Mouse (Mus musculus) ovary, postnatal 36 days (tissue): ENCODE results near the gene Cib4.
A peak's percentile ranks its signal among the peaks of the same experiment; 100 is the strongest.

Source experiments
- DNase-seq: peaks from one replicate; pipeline ENCODE4 v3.0.0; 2022; ENCODE audit warnings: low spot score, mixed read lengths

Gene Cib4

DNA sequence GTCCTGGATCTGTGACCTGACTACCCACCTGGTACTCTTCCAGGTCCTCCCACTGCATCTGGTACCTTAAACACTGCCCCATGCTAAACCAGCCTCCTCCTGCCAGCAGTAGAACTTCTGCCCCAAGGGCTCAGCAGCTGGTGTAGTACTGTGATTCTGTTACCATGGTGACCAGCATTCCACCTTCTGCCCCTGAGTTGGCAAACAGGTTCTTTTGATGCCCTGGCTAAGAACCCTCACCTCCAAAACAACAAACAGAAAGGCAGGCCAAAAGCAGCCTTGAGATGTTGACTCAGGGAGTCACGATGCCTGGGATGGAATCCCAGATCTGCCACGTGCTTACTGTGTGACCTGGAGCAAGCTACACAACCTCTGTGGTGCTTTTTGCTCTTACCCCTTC, at the start of gene Cib4:
Cib4 (minus strand) TSS at position 139 of the 400 bp plus-strand sequence.
- DNase-seq: no peak

DNA sequence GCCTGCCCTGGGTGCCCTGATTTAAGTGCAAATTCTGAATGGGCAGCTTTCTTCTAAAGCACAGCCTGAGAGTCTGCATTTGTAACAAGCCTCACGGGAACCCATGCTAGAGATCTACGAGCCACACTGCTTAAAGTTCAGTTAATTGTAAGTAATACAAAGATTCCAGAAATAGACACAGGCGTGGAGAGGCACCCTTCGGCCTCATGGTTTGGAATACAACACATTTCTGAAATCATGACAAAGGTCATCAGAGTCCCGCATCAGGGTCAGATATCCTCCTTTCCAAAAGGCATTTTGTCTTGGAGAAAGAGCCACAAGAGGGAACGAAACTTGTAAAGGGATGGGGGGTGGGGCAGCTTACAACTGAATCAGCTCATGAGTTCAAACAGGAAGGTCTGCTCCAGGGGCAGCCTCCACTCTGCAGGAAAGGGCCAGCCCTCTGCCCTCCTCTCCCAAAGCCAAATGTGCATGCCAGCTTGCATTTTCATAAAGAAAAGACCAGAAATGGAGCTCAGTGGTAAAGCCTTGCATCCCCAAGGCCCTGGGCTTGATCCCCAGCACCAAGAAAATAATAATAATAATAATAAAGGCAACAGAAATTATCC, 49.4 kb upstream of the Cib4 start:
- DNase-seq: no peak

DNA sequence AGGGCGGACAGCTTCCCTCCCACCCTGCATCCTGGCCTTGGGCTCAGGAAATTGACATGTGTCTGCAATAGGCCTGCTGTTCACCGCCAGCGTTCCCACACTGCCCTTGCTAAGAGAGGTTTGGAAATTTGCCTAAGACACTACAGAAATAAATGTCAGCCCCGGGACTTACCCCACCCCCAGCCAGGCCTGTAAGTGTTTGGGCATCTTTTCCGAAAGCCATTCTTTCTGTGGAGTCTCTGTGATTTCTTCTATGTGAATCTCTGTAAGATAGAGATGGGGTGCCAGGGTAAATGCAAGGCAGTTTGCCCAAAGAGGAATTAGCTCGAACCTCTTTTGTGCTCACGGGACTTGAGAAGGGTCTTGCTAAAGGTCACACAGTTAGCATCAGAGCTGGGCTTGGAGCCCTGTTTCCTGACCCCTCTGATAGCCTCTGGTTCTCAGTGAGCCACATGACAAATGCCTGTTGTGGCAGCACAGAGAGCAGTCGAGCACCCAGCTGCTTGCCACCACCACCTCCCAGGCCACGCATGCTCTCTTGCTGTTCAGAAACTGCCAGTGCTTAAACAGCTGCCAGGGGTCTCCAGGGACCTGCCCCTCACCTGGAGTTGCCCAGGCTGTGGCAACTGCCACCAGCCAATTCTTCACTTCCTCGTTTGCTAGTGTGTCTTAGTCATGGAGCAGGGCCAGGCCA, 48.3 kb upstream of the Cib4 start:
- DNase-seq: no peak

DNA sequence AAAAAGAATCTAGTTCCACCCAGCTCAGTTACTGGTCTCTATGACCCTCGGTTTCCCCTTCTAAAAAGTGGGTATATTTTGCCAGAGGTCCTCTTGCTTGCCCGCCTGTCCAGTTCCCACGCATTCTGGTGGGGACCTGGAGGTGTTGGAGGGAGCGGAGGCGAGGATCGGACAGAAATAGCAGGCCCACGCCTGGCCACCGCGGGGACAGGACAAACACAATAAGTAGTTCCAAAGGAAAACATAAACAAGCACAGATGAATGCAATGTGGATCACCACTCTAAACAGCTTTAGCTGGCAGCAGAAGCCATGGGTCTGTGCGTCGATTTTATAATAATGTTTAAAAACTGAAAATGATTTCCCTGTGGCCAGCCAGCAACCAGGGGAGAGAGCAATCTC, 47.7 kb upstream of the Cib4 start:
- no peak for DNase-seq

DNA sequence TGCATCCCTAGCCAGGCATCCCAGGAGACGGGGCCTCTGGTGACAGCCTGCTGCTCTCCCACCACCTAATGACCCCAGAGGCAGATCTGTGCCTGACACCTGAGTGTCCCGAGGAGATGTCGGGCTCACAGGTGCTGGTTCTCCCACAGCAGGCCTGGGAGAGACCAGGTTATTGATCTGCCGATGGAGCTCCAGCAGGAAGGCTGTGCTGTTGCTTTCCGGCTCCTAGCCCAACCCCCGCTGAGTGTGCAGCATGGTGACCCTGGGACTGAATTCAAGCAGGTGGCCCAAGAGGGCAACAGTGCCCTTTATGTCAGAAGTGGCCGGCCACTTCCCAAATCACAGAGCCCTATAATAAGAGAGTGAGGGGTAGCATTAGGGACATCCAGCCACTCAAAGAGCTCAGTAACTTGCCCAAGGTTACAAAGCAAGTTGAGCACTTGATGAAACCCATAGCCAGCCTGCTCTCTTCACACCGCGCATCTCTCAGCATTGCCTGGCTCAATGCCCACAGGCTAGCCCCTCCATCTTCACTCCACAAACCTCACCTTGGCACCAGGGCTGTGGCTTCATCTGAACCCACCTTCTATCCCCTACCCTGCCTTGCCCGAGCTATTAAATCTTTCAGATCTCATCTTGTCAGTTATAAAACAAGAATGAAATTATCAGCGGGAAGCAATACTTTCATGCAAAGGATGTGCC, 46.8 kb upstream of the Cib4 start:
- DNase-seq: no peak

DNA sequence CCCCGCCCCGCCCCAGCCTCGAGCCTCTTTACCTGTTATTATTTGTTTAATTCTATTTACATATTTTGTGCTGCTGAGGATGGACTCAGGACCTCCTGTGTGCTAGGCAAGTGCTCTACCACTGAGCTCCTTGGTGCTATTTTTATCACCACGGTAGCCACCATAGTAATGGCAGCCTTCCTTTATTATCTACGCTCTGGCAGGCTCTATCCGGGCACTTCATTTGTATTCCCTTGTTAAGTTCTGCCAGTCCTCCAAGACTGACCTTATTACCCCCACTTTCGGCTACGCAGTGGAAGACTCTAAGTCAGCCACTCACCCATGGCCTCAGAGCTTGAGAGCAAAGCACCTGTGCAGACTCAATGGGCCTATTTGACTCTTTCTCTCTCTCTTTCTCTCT, 46.1 kb upstream of the Cib4 start:
- DNase-seq: no peak

DNA sequence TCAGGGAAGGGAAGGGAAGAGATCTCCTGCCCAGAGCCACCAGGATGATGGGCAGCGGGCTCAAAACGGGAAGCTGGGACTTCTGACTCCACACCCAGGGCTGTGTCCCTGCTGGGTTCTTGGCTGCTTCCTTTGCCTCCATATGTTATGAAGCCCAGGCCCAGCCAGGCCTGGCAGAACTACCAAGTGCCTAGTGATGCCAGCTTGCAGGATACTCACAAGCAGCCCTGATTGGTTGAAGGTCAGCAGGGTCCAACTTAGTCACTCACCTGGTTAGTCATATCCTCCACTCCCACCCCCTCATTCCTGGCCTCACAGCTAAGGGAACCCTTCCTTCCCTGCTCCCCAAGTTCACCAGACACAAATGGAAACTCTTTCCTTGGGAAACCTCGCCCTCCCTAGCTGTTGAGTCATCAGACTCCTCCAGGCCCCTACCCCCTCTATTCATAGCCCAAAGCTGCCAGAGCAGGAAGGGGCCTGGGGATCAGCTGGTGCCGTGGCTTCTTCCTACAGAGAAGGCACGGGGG, 45.6 kb upstream of the Cib4 start:
- no peak for DNase-seq

DNA sequence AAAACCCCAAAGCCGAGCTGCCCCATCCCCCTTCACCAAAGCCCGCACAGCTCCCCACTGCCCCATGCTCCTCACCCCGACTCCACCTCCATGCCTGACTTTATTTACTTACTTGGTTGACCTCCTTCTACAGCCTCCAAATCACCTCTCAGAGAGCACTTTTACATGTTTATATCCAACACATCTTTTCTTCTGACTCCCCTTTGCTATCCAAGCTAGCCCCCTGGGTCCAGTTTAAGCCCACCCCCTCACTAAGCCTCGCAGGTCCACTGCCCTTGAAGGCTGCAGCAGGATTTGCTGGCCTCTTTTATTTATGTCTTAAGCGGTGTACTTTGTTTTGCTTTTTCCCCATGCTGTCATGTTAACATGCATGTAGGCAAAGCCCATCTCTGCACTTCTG, 44.6 kb upstream of the Cib4 start:
- DNase-seq: no peak

DNA sequence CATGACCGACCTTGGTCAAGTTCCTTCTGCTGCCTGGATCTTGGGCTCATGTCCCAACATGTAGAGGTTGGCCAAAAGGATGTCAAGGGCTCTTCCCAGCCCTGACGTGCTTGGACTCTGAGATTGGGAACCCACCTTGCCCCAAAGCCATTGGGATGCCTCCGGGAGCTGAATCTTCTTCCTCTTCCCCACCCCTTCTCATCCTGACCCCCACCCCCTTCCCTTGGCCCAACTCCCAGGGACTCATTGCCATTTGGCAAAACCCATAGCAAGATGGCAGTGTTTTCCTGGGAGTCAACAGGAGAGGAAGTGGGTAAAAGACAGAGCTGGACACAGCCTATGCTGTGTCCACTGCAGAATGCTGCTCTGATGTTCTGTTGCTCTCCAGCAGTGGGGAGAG, 43.9 kb upstream of the Cib4 start:
- no peak for DNase-seq

DNA sequence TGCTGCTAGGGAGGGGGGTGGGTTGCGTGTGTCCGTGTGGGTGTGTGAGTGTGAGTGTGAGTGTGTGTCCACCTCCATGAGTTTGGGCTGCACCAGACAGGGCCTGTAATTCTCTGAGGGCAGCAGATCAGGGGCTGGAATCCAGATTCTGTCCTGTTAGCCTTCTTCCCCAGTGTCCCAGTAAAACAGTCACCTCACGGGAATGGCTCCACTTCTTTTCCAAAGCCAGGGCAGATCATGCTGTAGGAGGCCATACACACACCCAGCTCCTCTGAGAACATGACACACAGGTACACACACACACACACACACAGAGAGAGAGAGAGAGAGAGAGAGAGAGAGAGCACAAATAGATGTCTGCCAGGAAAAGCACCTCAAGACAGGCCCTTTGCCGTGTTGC, 43.4 kb upstream of the Cib4 start:
- DNase-seq: no peak

DNA sequence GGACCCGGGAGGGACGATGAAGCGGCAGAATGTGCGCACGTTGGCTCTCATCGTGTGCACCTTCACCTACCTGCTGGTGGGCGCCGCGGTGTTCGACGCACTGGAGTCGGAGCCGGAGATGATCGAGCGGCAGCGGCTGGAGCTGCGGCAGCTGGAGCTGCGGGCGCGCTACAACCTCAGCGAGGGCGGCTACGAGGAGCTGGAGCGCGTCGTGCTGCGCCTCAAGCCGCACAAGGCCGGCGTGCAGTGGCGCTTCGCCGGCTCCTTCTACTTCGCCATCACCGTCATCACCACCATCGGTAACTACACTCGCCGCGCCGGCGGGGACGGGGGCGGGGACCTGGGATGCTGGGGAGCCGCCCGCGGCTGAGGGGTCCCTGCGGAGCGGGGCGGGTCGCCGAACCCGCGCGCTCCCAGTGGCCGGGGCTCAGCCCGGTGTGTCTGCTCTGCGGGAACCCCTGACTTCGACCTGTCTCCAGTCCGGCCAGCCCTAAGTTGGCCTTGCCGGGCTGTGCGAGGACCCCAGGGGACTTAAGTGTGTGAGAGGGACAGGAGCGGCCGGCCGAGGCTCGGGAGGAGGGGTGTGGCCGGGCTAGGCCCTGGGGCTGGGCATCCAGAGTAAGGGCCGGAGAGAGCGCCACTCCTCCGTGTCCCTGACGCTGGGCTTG, 42.8 kb upstream of the Cib4 start:
- DNase-seq: peak; percentile 45

DNA sequence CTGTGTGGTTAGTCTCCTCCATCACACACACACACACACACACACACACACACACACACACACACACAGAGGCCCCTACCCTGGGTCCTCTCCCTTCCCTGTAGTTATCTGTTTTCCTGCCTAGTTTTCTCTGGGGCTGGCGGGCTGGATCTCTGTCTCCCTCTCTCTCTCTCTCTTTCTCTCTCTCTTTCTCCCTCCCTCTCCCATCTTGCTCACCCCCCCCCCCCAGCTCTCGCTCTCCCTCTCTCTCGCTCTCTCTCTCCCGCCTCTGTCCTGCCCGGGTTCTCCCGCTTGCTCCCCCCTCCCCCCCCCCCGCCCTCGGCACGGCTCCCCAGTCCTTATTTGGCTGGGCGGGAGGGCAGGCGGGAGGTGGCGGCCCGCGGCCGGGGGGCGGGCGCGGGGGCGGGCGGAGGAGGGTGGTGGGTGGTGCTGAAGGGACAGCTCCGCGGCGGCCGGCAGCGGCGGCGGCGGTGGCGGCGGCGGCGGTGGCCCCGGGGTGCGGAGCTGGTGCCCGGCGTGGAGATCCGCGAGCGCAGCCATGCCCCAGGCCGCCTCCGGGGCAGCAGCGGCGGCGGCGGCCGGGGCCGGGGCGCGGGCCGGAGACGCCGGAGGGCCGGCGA, 42.2 kb upstream of the Cib4 start, which contains the start of gene Kcnk3:
Kcnk3 (plus strand) TSS at position 490 of the 620 bp plus-strand sequence.
- DNase-seq: peak; percentile 88

DNA sequence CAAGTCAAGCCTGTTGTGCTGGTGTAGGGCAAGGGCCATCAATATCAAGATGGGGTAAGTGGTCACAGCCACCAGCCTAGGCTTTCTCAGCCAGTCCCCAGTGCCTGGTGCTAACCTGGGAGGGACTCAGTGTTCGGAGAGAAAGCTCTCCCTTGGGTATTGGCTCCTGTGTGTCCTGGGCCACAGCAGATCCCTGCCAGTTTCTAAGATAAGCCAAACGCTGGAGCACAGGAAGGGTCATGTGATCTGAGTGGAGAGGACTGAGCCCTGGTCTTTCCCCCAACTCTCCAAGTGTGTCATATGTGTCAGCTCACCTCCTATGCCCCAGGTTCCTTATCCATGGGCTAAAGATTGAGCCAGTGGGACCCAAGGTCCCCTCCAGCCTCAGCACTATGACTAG, 41.5 kb upstream of the Cib4 start:
- DNase-seq: no peak

DNA sequence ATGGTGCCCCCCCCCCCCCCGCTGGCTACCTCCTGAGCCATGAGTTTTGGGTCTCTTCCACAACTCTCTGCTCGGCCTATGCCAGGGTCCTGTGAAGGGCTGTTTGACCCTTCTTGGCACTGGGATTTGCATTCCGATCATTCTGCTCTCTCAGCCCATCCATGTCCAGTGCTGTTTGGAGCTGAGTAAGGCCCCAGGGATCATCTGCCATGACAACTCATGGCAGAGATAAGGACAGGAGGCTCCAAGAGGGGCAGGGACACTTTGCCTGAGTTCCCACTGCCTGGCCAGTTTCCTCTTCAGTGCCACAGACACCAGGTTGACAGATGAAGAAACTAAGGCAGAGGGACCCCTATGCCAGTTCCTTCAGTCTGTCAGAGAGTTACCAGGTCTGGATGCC, 41.0 kb upstream of the Cib4 start:
- DNase-seq: no peak

DNA sequence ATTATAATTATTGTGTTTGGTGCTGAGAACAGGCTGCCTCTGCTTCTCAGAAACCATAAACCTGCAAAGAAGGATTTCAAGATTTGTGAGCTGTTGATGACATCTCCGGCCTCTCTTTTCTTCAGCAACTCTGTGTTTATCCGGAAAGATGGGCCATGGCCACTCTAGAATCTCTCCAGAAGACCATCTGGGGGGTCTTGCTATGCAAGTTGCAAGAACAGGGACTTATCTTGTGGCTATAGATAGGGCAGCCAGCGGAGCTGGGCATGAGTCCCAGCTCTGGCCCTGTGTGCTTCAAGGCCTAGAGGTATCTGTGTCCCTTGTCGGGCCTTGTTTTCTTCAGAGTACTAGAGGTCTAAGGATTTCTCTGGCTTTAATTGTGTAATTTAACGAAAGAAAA, 36.4 kb upstream of the Cib4 start:
- DNase-seq: no peak

DNA sequence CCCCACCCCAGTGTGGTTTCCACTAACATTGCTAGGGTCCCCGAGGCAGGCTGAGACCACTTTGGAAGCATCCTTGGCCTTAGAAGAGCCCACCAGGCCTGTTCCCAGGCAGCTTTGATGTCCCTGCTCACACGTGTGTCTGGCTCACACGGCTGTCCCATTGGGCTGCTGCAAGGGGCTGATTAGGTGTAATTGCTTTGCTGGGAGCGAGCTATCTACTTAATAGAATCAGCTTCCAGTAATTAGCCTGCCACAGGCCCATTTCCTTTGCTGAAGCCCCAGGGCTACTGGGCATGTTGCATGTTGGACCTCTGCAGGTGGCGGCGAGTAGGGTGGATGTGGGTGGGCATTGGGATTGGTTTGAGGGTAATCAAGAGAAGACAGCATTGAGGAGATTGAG, 35.1 kb upstream of the Cib4 start:
- no peak for DNase-seq

DNA sequence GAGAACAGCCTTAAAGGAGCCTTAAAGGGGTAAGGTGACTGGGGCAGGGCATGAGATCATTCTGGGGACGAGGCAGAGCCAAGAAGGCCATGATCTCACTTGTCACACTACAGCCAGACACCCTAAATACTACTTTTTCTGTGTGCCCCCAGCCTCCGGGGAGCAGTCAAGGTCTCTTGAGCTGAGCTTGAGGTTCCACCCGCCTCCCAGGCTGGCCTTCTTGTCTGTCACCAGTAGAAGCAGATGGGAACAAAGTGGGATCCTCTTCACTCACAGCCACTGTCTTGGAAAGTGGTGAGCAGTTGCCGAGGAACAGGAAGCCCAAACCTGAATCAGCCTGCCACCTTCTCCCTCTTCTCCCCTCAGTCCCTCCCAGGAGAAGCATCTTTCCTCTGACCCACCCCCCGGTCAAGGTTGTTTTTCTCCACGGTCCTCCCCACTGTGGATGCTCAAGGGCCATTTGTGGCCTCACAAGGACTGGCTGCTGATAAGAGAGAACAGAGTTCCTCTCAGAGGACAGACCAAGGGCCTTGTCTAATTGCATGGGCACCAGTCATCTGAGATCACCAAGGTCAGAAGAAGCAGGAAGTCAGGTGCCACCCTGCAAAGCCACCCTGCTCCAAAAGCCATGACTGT, 32.9 kb upstream of the Cib4 start:
- peak; percentile 39 for DNase-seq

DNA sequence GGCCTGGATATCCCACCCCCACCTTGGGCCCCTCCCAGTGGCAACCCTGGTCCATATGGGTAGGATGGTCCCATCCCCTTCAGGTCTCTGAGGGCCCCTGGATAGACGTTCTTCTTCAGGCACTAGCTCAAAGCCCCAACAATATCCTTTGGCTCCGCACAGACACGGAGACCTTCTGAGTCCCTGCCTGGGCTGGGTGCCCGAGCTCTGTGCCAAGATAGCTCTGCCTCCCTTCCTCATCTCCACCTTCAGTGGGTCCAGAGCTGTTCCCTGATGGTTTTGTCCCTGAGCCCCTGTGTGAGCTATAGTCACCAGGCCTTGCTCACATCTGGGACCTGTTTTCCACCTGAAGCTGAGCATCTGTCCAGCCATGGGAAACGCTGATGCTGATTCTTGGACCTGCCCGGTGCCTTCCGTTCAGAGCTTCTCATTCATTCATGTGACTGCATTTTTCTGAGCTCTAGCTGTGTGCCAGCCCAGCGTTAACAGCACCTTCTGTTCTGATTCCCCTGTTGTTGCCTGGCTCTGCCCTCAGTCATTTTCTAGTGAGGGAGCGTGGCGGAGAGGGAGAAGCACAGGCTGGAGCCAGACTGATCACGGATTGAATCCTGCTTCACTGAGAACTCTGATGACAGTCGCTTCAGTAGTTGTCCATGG, 32.1 kb upstream of the Cib4 start:
- peak; percentile 54 for DNase-seq

DNA sequence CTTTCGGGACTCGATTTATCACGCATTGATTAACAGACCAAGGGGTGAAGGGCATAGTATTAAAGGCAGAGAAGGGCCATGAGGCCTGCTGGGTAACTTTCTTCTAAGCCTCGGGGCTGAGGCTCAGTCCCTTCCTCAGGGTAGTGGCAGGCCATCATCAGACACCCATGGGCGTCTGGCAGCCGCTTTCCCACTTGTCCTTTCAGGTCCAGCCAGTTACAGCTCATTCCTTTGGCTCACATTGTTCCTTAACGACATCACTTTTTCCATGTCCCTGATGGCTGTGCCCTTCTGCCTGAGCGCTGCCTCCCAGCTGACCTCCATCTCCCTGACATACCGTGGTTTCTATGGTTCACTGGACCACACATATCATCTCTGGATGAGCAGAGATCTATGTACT, 31.6 kb upstream of the Cib4 start:
- no peak for DNase-seq

DNA sequence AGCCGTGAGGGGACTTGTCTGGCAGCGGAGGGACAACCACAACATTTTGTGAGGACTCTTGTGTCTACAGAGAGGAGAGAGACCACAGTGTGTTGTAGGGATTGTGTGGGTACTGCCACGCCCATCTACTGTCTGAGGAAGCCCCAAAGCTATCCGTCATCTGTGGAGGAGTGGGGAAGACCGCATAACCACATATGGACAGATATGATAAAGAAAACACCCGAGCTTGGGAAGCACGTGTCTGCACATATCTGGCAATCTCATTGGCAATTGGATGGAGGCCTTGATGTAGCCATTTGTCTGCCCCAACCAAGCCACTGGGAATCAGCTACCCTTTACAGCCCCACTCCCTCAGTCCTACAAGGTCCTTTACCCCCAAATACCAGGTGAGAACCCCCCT, 30.6 kb upstream of the Cib4 start:
- DNase-seq: no peak

DNA sequence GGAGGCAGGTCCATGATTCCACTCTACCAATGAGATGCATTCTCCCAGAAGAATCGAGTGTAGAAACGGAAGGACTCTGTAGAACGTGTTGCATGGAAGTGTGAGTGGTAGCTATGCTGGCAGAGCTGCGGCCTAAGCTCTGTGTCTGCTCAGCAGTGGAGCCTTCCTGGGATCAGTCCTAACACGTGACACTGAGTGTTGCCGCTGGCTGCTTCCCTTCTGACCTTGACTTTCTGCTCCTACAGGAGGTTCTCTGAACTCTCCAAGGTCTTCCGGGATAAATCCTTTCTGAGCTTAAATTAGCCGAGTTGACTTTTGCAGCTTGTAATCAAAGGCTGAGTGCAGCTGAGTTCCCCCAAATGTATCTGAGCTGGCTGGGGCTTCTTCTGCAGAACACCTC, 28.7 kb upstream of the Cib4 start:
- no peak for DNase-seq
